22 mouse cellular contexts compared by ENCODE assay signal in the genomic region with DNA sequence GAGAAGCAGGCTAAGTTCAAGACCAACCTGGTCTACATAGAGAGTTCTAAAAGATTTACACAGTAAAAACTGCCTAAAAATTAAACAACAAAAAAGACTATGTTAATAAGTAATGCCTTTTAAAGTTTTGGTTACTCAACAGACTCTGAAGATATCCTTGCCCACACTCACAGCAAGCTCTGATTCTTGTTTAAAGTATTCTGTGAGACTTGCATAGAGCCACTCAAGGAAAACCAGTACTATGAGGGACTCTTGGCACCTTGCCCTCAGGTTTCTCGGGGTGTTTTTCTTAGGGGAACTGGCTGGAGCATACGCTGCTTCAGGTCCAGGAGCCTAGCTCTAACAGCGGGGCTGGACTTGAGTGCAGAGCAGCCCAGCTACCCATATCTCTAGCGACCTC. TPM values are rescaled to one million over a fixed set of nuclear protein-coding genes. Genes with fewer than 3 reads are reported as not detected.
DNase-seq lines count a peak whose midpoint lies in the region; ATAC-seq and TF ChIP-seq lines count a peak whose summit lies in the region.
"Had no signal": no experiment of that assay in that cellular context is flagged by ENCODE, and none has a peak within 500 bp of the region (broad histone marks: within the 10 kb centered on the region; RNA-seq: fewer than 3 reads in every experiment).

No protein-coding gene starts in this region.

- H3K4me1 ChIP-seq in heart, postnatal 0 days (ENCODE audit: control insufficient read depth, insufficient read depth): peaks cover 7% of the 10 kb centered on the region
- H3K4me1 ChIP-seq in lung, embryonic 14.5 days (ENCODE audit: insufficient read depth): no peaks in the 10 kb centered on the region
- 0 out of 2 replicates have a peak, but pooled peaks cover 4% of the 10 kb centered on the region for H3K4me1 ChIP-seq in lung, adult 2 months (ENCODE audit: control insufficient read depth, insufficient read depth, low read length)
- peaks cover 6% of the 10 kb centered on the region; the same call in 1 of the 2 replicates for H3K4me1 ChIP-seq in lung, postnatal 0 days (ENCODE audit: insufficient read depth, low read depth, low read length)
- no peaks in the 10 kb centered on the region for H3K4me1 ChIP-seq in midbrain, postnatal 0 days (ENCODE audit: insufficient read depth, low read length)
- H3K4me1 ChIP-seq: embryonic facial prominence, embryonic 10.5 days; forebrain, embryonic 13.5 days had no signal

- H3K27ac ChIP-seq in heart, postnatal 0 days (ENCODE audit: low read depth): no peak overlapping the region
- H3K27ac ChIP-seq in lung, embryonic 14.5 days (ENCODE audit: low read depth): no peak overlapping the region
- peak overlapping the region; percentile 81 for H3K27ac ChIP-seq in lung, postnatal 0 days (ENCODE audit: low read length)
- H3K27ac ChIP-seq in midbrain, postnatal 0 days (ENCODE audit: low read depth, low read length): no peak overlapping the region
- H3K27ac ChIP-seq: embryonic facial prominence, embryonic 10.5 days; forebrain, embryonic 13.5 days; heart, adult 2 months; heart, embryonic 15.5 days had no signal

- H3K4me3 ChIP-seq in heart, postnatal 0 days (ENCODE audit: low read depth, low read length): no peak overlapping the region
- H3K4me3 ChIP-seq in lung, embryonic 14.5 days (ENCODE audit: low read depth, low read length): no peak overlapping the region
- no peak overlapping the region for H3K4me3 ChIP-seq in lung, adult 2 months (replicated peaks; ENCODE audit: extremely low read depth, low read depth, low read length)
- H3K4me3 ChIP-seq in lung, postnatal 0 days (ENCODE audit: low read depth, low read length): no peak overlapping the region
- H3K4me3 ChIP-seq in midbrain, postnatal 0 days (ENCODE audit: low read depth, low read length): no peak overlapping the region
- H3K4me3 ChIP-seq: embryonic facial prominence, embryonic 10.5 days; forebrain, embryonic 13.5 days; heart, adult 2 months; heart, embryonic 15.5 days had no signal

- DNase-seq in heart, postnatal 0 days (ENCODE audit: low spot score): no peak
- DNase-seq in heart, postnatal 36 days: no peak
- DNase-seq in lung, embryonic 14.5 days: peak; percentile 17
- DNase-seq in lung, adult 2 months: no peak
- DNase-seq in lung, postnatal 0 days (ENCODE audit: low spot score): peak; percentile 67
- no peak for DNase-seq in right cerebral cortex, postnatal 25 days
- no peak for DNase-seq in midbrain, postnatal 0 days (ENCODE audit: low spot score)
- DNase-seq: adrenal gland, adult 8-10 months; adrenal gland, postnatal 36 days; B cell, adult 2 months; cerebellum, adult 2 months; cerebellum, postnatal 10 days; forebrain, postnatal 0 days; gastrocnemius, postnatal 14 days; heart, adult 2 months had no signal

- TF ChIP-seq EP300 in heart, postnatal 0 days (IDR thresholded peaks at IDR 0.05; ENCODE audit: low read depth): no peak
- peak; percentile 33; the same call in 1 of the 2 replicates for TF ChIP-seq EP300 in lung, postnatal 0 days (IDR thresholded peaks at IDR 0.05)

- TF ChIP-seq CTCF in heart, postnatal 0 days (IDR thresholded peaks at IDR 0.05; ENCODE audit: low read depth): no peak
- TF ChIP-seq CTCF in lung, embryonic 14.5 days (IDR thresholded peaks at IDR 0.05; ENCODE audit: low read depth): no peak
- no peak for TF ChIP-seq CTCF in lung, adult 2 months (IDR thresholded peaks at IDR 0.05; ENCODE audit: insufficient read depth, low read length)
- no peak for TF ChIP-seq CTCF in lung, postnatal 0 days (IDR thresholded peaks at IDR 0.05)
- no peak for TF ChIP-seq CTCF in midbrain, postnatal 0 days (IDR thresholded peaks at IDR 0.05)

- intact Hi-C loops in heart, postnatal 36 days (cut with DNase I): no loop called here

- 0 out of 2 replicates have a peak, but pooled peaks have one; percentile 4 for ATAC-seq in heart, postnatal 0 days (ENCODE audit: insufficient read depth, low read depth)
- no peak for ATAC-seq in lung, embryonic 14.5 days (ENCODE audit: insufficient read depth)
- ATAC-seq in lung, postnatal 0 days: peak; percentile 50
- ATAC-seq in midbrain, postnatal 0 days (ENCODE audit: low FRiP score): no peak
- ATAC-seq: CD4-positive, CD25-positive, alpha-beta regulatory T cell, adult 4 months; forebrain, embryonic 13.5 days; forebrain, postnatal 0 days had no signal

- no peaks in the 10 kb centered on the region for H3K9me3 ChIP-seq in heart, postnatal 0 days (replicated peaks; ENCODE audit: control insufficient read depth, low read length)
- no peaks in the 10 kb centered on the region for H3K9me3 ChIP-seq in lung, embryonic 14.5 days (ENCODE audit: low read depth, low read length)
- H3K9me3 ChIP-seq in lung, postnatal 0 days (ENCODE audit: low read length): no peaks in the 10 kb centered on the region
- no peaks in the 10 kb centered on the region for H3K9me3 ChIP-seq in midbrain, postnatal 0 days (ENCODE audit: low read length)
- H3K9me3 ChIP-seq: embryonic facial prominence, embryonic 10.5 days; forebrain, embryonic 13.5 days; G1E; heart, embryonic 15.5 days had no signal

- no peak overlapping the region for H3K4me2 ChIP-seq in heart, postnatal 0 days (ENCODE audit: low read depth, low read length)
- H3K4me2 ChIP-seq in lung, embryonic 14.5 days: no peak overlapping the region
- H3K4me2 ChIP-seq in lung, postnatal 0 days (replicated peaks; ENCODE audit: low read depth, low read length): no peak overlapping the region
- no peak overlapping the region for H3K4me2 ChIP-seq in midbrain, postnatal 0 days (ENCODE audit: low read depth, low read length, poor library complexity, severe bottlenecking)
- H3K4me2 ChIP-seq: forebrain, embryonic 13.5 days; heart, embryonic 11.5 days; heart, embryonic 15.5 days had no signal

- H3K36me3 ChIP-seq in heart, postnatal 0 days (replicated peaks; ENCODE audit: control insufficient read depth, insufficient read depth, low read length): peaks cover 31% of the 10 kb centered on the region
- peaks cover 43% of the 10 kb centered on the region for H3K36me3 ChIP-seq in lung, embryonic 14.5 days (ENCODE audit: insufficient read depth)
- H3K36me3 ChIP-seq in lung, postnatal 0 days (ENCODE audit: insufficient read depth, low read length): peaks cover 17% of the 10 kb centered on the region
- peaks cover 13% of the 10 kb centered on the region for H3K36me3 ChIP-seq in midbrain, postnatal 0 days (ENCODE audit: insufficient read depth, low read length)

- H3K27me3 ChIP-seq in heart, postnatal 0 days (ENCODE audit: control insufficient read depth, insufficient read depth, low read length): no peaks in the 10 kb centered on the region
- H3K27me3 ChIP-seq in lung, embryonic 14.5 days (ENCODE audit: insufficient read depth, low read length): no peaks in the 10 kb centered on the region
- no peaks in the 10 kb centered on the region for H3K27me3 ChIP-seq in lung, postnatal 0 days (replicated peaks; ENCODE audit: insufficient read depth, low read length)
- H3K27me3 ChIP-seq in midbrain, postnatal 0 days (ENCODE audit: insufficient read depth, low read length): no peaks in the 10 kb centered on the region
- H3K27me3 ChIP-seq: forebrain, embryonic 13.5 days; heart, embryonic 15.5 days had no signal

- 64% methylated on average over 4 of the region's 4 CpGs for WGBS in heart, postnatal 0 days
- 78% methylated on average over 4 of the region's 4 CpGs for WGBS in lung, embryonic 14.5 days
- 66% methylated on average over 4 of the region's 4 CpGs for WGBS in lung, adult 2 months
- 60% methylated on average over 4 of the region's 4 CpGs for WGBS in lung, postnatal 0 days
- WGBS in midbrain, postnatal 0 days: 84% methylated on average over 4 of the region's 4 CpGs

- TF ChIP-seq POLR2A in lung, adult 2 months (IDR thresholded peaks at IDR 0.05; ENCODE audit: borderline replicate concordance, extremely low read depth, low read depth, low read length): no peak

- no peak overlapping the region for H3K9ac ChIP-seq in heart, postnatal 0 days (replicated peaks; ENCODE audit: low read depth, low read length)
- no peak overlapping the region for H3K9ac ChIP-seq in lung, embryonic 14.5 days
- H3K9ac ChIP-seq in lung, postnatal 0 days (replicated peaks; ENCODE audit: low read depth): no peak overlapping the region
- no peak overlapping the region for H3K9ac ChIP-seq in midbrain, postnatal 0 days (replicated peaks; ENCODE audit: low read length, poor library complexity, severe bottlenecking)
- H3K9ac ChIP-seq: forebrain, embryonic 13.5 days; forebrain, postnatal 0 days; heart, embryonic 15.5 days had no signal

RNA-seq across cellular contexts. Expression of a gene that starts 8.0 kb away (rescaled TPM):
- total RNA-seq in heart, postnatal 0 days (2014; rRNA removed; ENCODE audit: low replicate concordance): not detected in 2 replicates
- polyA plus RNA-seq in heart, postnatal 0 days (2015; fragmentation: Nextera tagmentation; extraction: Ambion mirVana): 3.3 and 3.4 TPM in 2 replicates
- under 1 TPM; 0.22 to 0.54 TPM for total RNA-seq in heart, postnatal 36 days (2021)
- polyA plus RNA-seq in lung, embryonic 14.5 days (2014; fragmentation: Nextera tagmentation; extraction: Ambion mirVana): 1.8 and 2.3 TPM in 2 replicates
- 2.0 and 2.9 TPM in 2 replicates for polyA plus RNA-seq in lung, adult 2 months (2012; rRNA removed)
- 2.9 and 7.3 TPM in 2 replicates for polyA plus RNA-seq in lung, postnatal 0 days (2015; fragmentation: Nextera tagmentation; extraction: Ambion mirVana)
- total RNA-seq in midbrain, postnatal 0 days (2014; rRNA removed): 18.3 and 19.0 TPM in 2 replicates
- 26.2 and 32.2 TPM in 2 replicates for polyA plus RNA-seq in midbrain, postnatal 0 days (2015; fragmentation: Nextera tagmentation; extraction: Ambion mirVana)
- total RNA-seq: G1E; gastrocnemius, adult 18-20 months had no signal
- polyA plus RNA-seq: G1E had no signal

RNA-seq across cellular contexts. Expression of a gene that starts 30.4 kb away (rescaled TPM):
- 38.2 and 46.9 TPM in 2 replicates for total RNA-seq in heart, postnatal 0 days (2014; rRNA removed; ENCODE audit: low replicate concordance)
- 43.0 and 43.3 TPM in 2 replicates for polyA plus RNA-seq in heart, postnatal 0 days (2015; fragmentation: Nextera tagmentation; extraction: Ambion mirVana)
- 10 to 100 TPM; 41.4 to 51.3 TPM for total RNA-seq in heart, postnatal 36 days (2021)
- 26.1 and 26.2 TPM in 2 replicates for polyA plus RNA-seq in lung, embryonic 14.5 days (2014; fragmentation: Nextera tagmentation; extraction: Ambion mirVana)
- 58.9 and 59.6 TPM in 2 replicates for polyA plus RNA-seq in lung, adult 2 months (2012; rRNA removed)
- polyA plus RNA-seq in lung, postnatal 0 days (2015; fragmentation: Nextera tagmentation; extraction: Ambion mirVana): 55.8 and 57.4 TPM in 2 replicates
- 41.5 and 44.0 TPM in 2 replicates for total RNA-seq in midbrain, postnatal 0 days (2014; rRNA removed)
- 31.0 and 34.7 TPM in 2 replicates for polyA plus RNA-seq in midbrain, postnatal 0 days (2015; fragmentation: Nextera tagmentation; extraction: Ambion mirVana)

RNA-seq across cellular contexts. Expression of a gene that starts 59.8 kb away (rescaled TPM):
- total RNA-seq in heart, postnatal 0 days (2014; rRNA removed; ENCODE audit: low replicate concordance): 59.6 and 63.1 TPM in 2 replicates
- 42.3 and 42.8 TPM in 2 replicates for polyA plus RNA-seq in heart, postnatal 0 days (2015; fragmentation: Nextera tagmentation; extraction: Ambion mirVana)
- total RNA-seq in heart, postnatal 36 days (2021): 10 to 100 TPM; 20.2 to 27.0 TPM
- 35.2 and 35.4 TPM in 2 replicates for polyA plus RNA-seq in lung, embryonic 14.5 days (2014; fragmentation: Nextera tagmentation; extraction: Ambion mirVana)
- polyA plus RNA-seq in lung, adult 2 months (2012; rRNA removed): 18.5 and 19.0 TPM in 2 replicates
- 25.7 and 28.5 TPM in 2 replicates for polyA plus RNA-seq in lung, postnatal 0 days (2015; fragmentation: Nextera tagmentation; extraction: Ambion mirVana)
- 72.6 and 86.9 TPM in 2 replicates for total RNA-seq in midbrain, postnatal 0 days (2014; rRNA removed)
- 92.2 and 99.1 TPM in 2 replicates for polyA plus RNA-seq in midbrain, postnatal 0 days (2015; fragmentation: Nextera tagmentation; extraction: Ambion mirVana)

Comparison
In these comparisons a context has a peak if more than half of its experiments do, and no peak if none do; other contexts are left out.
1. ATAC-seq: peak in heart, postnatal 0 days (single experiment) and lung, postnatal 0 days (single experiment); none in lung, embryonic 14.5 days (single experiment) and midbrain, postnatal 0 days (single experiment).
2. DNase-seq: peak in lung, embryonic 14.5 days (single experiment) and lung, postnatal 0 days (single experiment); none in heart, postnatal 0 days (single experiment), heart, postnatal 36 days (0 of 2), lung, adult 2 months (single experiment), right cerebral cortex, postnatal 25 days (single experiment) and midbrain, postnatal 0 days (single experiment).